Mouse (Mus musculus): ENCODE results near the gene Sla2. TPM values are rescaled to one million over a fixed set of nuclear protein-coding genes. Genes with fewer than 3 reads are reported as not detected.

Sla2 gene
- 0.58 to 1.3 TPM (median 1.1 TPM) in 4 replicates for total RNA-seq (2023)

GRCm38 (mm10) chr2:156887017-156887416, at the start of gene Sla2:
Gene Sla2, minus strand, starts transcription at chr2:156887192.

GRCm38 (mm10) chr2:156862772-156863486, 24.1 kb downstream of the Sla2 start, which contains the start of gene Rab5if:
Gene Rab5if, plus strand, starts transcription at chr2:156863128.

GRCm38 (mm10) chr2:156857835-156858234, 29.2 kb downstream of the Sla2 start, which contains the start of gene 4930518I15Rik:
Gene 4930518I15Rik, minus strand, starts transcription at chr2:156857946.

GRCm38 (mm10) chr2:156839319-156840191, 47.4 kb downstream of the Sla2 start, which contains the start of gene Tgif2:
Gene Tgif2, plus strand, starts transcription at chr2:156840007.

Other genes with a start within 250 kb of the Sla2 start
- 0.94 to 2.5 TPM (median 2.4 TPM) in 3 of 4 replicates, not detected in the other for gene Myl9, start 111.8 kb downstream of the Sla2 start, total RNA-seq (2023)
- 132 to 147 TPM (median 134 TPM) in 4 replicates for gene Tgif2, start 47.2 kb downstream of the Sla2 start, total RNA-seq (2023)
- gene 4930518I15Rik, start 29.2 kb downstream of the Sla2 start, total RNA-seq (2023): 2.5 to 3.8 TPM (median 3.2 TPM) in 4 replicates
- gene Rab5if, start 24.1 kb downstream of the Sla2 start, total RNA-seq (2023): 52.5 to 58.5 TPM (median 54.3 TPM) in 4 replicates
- 30.6 to 36.3 TPM (median 31.5 TPM) in 4 replicates for gene Ndrg3, start 104.9 kb upstream of the Sla2 start, total RNA-seq (2023)
- gene Dsn1, start 120.0 kb upstream of the Sla2 start, total RNA-seq (2023): 25.4 to 38.0 TPM (median 30.0 TPM) in 4 replicates
- gene Soga1, start 192.1 kb upstream of the Sla2 start, total RNA-seq (2023): 0.52 to 1.5 TPM (median 0.63 TPM) in 4 replicates
- gene Tldc2, start 199.9 kb upstream of the Sla2 start, total RNA-seq (2023): not detected in 4 replicates
- 423 to 439 TPM (median 428 TPM) in 4 replicates for gene Samhd1, start 248.1 kb upstream of the Sla2 start, total RNA-seq (2023)

Data from B cell, adult 62 days (primary cell).